Mouse (Mus musculus) lung, postnatal 36 days (tissue): Measurements from ENCODE around the gene Brpf1.

ENCODE experiments used
- DNase-seq: peaks from one replicate; pipeline ENCODE4 v3.0.0; 2022; ENCODE audit warnings: mixed read lengths

The Brpf1 gene

DNA sequence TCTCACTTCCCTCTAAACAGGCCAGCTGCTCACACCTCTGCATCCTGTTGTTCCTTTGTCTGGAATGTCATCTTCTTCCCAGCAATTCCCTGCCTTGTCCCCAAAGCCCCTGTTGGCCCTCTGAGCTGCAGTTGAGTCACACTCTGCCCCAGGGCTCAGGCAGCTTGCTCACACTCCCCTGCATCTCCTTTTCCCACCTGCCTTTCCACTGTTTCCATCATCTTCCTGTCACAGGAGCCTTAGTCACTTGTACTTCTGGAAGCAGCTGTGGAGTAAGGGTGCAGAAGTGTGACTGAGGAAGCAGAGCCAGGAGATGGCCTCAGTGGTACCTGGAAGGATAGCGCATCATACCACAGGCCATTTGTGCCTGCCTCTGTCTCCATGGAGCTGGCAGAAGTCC, 55.3 kb downstream of the Brpf1 start:
- DNase-seq = no peak

DNA sequence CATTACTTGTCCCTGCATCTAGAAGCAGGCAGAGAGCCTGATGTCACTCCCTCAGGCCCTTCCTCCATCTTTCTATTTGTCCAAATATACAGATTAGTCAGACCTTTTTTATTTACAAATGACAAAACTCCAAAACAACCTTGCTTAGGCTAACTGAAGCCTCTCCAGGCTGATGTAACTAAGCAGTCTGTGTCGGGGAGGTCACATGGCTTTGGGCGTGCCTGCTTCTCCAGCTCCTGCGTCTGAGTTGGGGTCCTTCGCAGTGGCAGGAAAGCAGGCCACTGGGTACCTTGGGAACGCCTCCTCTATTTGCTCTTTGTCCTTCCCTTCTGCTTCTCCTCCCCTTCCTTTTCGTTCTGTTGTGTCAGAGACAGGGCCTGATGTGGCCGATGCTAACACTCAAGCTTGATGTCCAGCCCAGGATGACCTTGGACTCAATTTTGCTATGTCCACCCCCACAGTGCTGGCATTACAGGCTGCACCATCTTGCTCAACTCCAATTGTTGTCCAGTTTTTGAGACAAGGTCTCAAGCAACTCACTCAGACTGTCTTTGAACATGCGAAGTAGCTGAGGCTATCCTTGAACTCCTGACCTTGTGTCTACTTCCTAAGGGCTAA, 57.7 kb downstream of the Brpf1 start:
- DNase-seq = no peak

DNA sequence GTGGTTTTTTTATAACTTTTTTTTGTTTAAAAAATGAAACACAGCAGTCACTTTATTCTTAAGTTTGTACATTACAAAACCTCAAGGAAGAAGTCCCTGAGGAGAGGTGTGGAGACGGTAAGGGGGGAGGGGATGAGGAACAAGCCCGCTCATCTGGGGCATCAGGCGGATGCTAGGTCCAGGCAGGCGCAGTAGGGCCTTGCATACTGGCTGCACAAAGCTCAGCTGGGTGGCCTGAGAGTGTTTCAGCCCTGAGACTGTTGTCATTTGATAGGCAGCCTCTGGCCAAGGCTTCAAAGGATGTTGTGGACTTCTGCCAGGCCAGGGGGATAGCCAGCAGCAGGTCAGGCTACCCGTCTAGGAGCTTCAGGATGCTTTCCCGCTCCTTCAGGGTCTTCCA, 59.7 kb downstream of the Brpf1 start:
- no peak for DNase-seq

DNA sequence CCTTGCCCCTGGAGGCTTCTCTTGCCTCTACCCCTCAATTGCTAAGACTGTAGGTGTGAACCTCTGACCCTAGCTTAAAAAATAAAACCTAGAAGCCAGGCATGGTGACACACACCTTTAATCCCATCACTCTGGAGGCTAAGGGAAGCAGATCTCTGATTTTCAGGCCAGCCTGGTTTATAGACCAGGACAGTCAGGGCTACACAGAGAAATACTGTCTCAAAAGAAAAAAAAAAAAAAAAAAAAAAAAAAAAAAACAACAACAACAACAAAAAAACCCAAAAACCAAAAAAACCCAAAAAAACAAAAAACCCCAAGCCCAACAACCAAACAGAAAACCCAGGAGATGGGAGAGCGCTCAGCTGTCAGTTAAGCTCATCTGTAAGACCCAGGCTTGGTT, 60.6 kb downstream of the Brpf1 start:
- no peak for DNase-seq

DNA sequence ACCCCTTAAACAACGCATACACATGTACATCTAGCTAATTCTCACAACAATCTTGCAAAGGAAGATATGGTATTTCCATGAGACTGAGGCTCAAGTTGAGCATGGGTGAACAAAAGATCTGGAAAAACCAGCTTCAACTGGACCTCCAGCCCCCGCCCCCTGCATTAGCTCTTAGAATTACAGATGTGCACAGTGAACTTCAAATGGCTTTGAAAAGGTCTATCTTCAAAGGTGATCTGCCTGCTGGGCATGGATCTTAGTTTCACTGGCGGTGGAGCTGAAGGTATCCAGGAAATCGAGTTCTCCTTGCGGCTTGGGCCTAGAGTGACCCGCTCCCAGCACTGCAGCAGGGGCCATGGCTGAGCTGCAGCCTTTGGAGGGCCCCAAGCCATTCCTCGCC, 61.2 kb downstream of the Brpf1 start:
- DNase-seq = no peak

DNA sequence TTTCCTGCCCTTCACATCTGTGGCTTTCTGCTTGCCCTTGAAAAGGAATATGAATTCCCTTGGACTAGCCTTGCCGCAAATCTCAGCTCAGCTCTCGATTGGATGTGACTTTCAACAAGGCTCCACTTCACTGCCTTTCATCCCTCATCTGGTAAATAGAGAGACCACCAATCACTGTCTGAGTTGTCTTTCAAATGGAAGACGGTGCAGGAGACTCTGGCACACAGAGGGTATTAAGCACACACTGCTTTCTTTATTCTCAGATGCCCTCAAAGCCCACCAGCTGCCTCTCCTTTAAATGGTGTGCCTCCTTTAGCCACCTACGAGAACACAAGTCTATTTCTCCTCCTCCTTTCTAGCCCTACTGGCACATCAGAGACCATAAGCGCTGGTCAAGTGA, 61.6 kb downstream of the Brpf1 start:
- no peak for DNase-seq

DNA sequence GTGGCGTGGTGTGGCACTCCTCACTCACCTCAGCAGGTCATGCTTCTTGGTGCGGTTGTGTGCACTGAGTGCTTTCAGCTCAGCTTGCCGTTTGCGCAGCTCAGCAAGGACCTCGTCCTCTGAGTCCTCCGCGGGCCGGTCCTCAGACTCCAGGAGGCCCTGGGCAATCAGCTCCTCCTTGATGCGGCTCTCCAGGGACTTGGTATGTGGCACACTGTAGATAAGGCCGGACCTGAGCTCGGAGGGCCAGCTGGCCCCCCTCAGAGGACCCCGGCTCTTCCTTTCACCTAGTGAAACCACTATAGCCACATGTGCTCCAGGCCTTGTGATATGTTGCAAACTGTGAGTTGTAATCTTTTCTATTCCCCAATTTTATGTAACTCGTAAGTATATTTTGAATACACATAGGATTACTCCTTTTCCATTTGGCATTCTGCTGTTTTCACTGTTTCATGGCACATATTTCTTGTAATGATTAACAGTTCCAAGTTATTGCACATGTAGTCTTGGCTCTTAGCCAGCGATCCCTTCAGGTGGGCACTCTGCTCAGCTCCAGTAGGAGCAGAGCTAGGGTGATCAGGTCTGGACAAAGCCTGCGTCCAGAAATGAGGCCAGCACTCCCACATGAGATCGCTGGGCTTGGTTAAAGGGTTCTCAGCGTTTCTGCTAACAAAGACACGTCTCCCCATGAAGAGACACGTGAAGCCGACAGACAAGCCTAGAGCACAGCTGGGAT, 63.4 kb downstream of the Brpf1 start:
- DNase-seq = no peak

DNA sequence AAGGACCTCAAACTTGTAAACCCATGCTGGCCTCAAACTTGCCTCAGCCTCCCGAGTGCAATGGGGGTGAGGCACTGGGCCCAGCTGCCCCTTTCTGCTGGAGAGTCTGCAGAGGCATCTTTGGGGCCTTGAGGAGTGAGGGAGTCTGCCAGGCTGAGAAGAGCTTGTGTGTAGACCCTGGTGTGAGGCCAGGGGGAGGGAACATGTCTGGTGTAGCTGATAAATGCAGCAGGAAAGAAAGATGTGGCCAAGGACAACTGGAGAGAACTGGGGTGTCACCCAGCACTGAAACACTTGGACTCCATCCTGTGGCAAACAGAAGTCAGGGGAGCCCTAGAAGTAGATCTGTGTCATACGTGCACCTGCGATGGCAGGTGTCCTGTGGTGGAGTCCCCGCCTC, 66.6 kb downstream of the Brpf1 start:
- no peak for DNase-seq
